Mouse (Mus musculus): Measurements from ENCODE around the gene Tgif2.

- no peak for TF ChIP-seq CHD1 (IDR thresholded peaks at IDR 0.05; ENCODE audit: low read depth, low read length)
- no peak for TF ChIP-seq CTCF (IDR thresholded peaks at IDR 0.05 in 2 of 3, conservative IDR thresholded peaks at IDR 0.05 in 1 of 3; ENCODE audit: control insufficient read depth in 1 of 3, insufficient read depth in 1 of 3, low read depth in 2 of 3, low read length in 3 of 3, poor library complexity in 1 of 3, severe bottlenecking in 1 of 3)
- TF ChIP-seq BHLHE40 (IDR thresholded peaks at IDR 0.05; ENCODE audit: borderline replicate concordance, low read depth, low read length), result no peak
- TF ChIP-seq SMC3 (IDR thresholded peaks at IDR 0.05; ENCODE audit: low read depth, low read length), result no peak
- TF ChIP-seq HCFC1 (IDR thresholded peaks at IDR 0.05; ENCODE audit: low read depth, low read length), result no peak
- TF ChIP-seq RAD21 (IDR thresholded peaks at IDR 0.05; ENCODE audit: low read depth, low read length), result no peak
- no peak for TF ChIP-seq USF2 (IDR thresholded peaks at IDR 0.05; ENCODE audit: borderline replicate concordance in 1 of 2, insufficient read depth in 1 of 2, low read depth in 1 of 2, low read length in 2 of 2)
- TF ChIP-seq MXI1 (IDR thresholded peaks at IDR 0.05; ENCODE audit: low read depth, low read length), result no peak
- TF ChIP-seq POLR2A (IDR thresholded peaks at IDR 0.05; ENCODE audit: control insufficient read depth in 1 of 2, insufficient read depth in 1 of 2, low read depth in 1 of 2, low read length in 2 of 2, poor library complexity in 1 of 2), result no peak
- no peak for TF ChIP-seq GATA1 (IDR thresholded peaks at IDR 0.05; ENCODE audit: low read depth, low read length)
- TF ChIP-seq ZNF384 (IDR thresholded peaks at IDR 0.05; ENCODE audit: low read depth, low read length), result no peak
- no peak for TF ChIP-seq TAL1 (IDR thresholded peaks at IDR 0.05; ENCODE audit: low read length)
Observed at GRCm38 (mm10) chr2:156898374-156898773, 58.6 kb downstream of the Tgif2 start.
